ENCODE assay signal across 8 mouse cellular contexts in genomic region chr7:16895000-16895399, GRCm38 (mm10). TPM values are rescaled to one million over a fixed set of nuclear protein-coding genes. Genes with fewer than 3 reads are reported as not detected.
A peak's percentile ranks its signal among the peaks of the same experiment; 100 is the strongest.
DNase-seq lines count a peak whose midpoint lies in the region; ATAC-seq and TF ChIP-seq lines count a peak whose summit lies in the region.

No protein-coding gene starts in this region.

- no peak for TF ChIP-seq EP300 in heart, postnatal 0 days (IDR thresholded peaks at IDR 0.05; ENCODE audit: low read depth)

- no peak overlapping the region for H3K9ac ChIP-seq in heart, postnatal 0 days (replicated peaks; ENCODE audit: low read depth, low read length)

- H3K4me2 ChIP-seq in heart, postnatal 0 days (ENCODE audit: low read depth, low read length): peak overlapping the region; percentile 40; the same call in 1 of the 2 replicates

- H3K9me3 ChIP-seq in G1E (replicated peaks): no peaks in the 10 kb centered on the region
- H3K9me3 ChIP-seq in forebrain, embryonic 10.5 days: no peaks in the 10 kb centered on the region; the same call in 1 of the 2 replicates
- no peaks in the 10 kb centered on the region for H3K9me3 ChIP-seq in heart, postnatal 0 days (replicated peaks; ENCODE audit: control insufficient read depth, low read length)

- peak; percentile 70 for TF ChIP-seq CTCF in G1E (IDR thresholded peaks at IDR 0.05; ENCODE audit: low read depth, low read length)
- peak; percentile 84 for TF ChIP-seq CTCF in heart, postnatal 0 days (IDR thresholded peaks at IDR 0.05; ENCODE audit: low read depth)

- H3K4me3 ChIP-seq in G1E (ENCODE audit: low read depth, low read length): peak overlapping the region; percentile 42; the same call in 1 of the 2 replicates
- H3K4me3 ChIP-seq in forebrain, embryonic 10.5 days: peak overlapping the region; percentile 46
- 0 out of 2 replicates have a peak overlapping the region, but pooled peaks have one; percentile 14 for H3K4me3 ChIP-seq in heart, postnatal 0 days (ENCODE audit: low read depth, low read length)

- no peak; the same call in 1 of the 2 replicates for ATAC-seq in G1E (ENCODE audit: extremely low read depth, insufficient number of reproducible peaks, low FRiP score, poor library complexity, severe bottlenecking)
- ATAC-seq in heart, postnatal 0 days (ENCODE audit: insufficient read depth, low read depth): peak; percentile 24; the same call in 1 of the 2 replicates

- WGBS in forebrain, embryonic 10.5 days: under 1% methylated on average over 24 of the region's 24 CpGs
- WGBS in heart, postnatal 0 days: 0% methylated on average over 24 of the region's 24 CpGs

- peaks cover 52% of the 10 kb centered on the region for H3K27me3 ChIP-seq in G1E (ENCODE audit: insufficient read depth, low read length)
- H3K27me3 ChIP-seq in forebrain, embryonic 10.5 days (ENCODE audit: poor library complexity, severe bottlenecking): peaks cover 59% of the 10 kb centered on the region
- H3K27me3 ChIP-seq in heart, postnatal 0 days (ENCODE audit: control insufficient read depth, insufficient read depth, low read length): peaks cover 27% of the 10 kb centered on the region

- H3K4me1 ChIP-seq in G1E (ENCODE audit: insufficient read depth, low read depth, low read length): peaks cover 26% of the 10 kb centered on the region
- H3K4me1 ChIP-seq in forebrain, embryonic 10.5 days: peaks cover 58% of the 10 kb centered on the region
- H3K4me1 ChIP-seq in heart, postnatal 0 days (ENCODE audit: control insufficient read depth, insufficient read depth): no peaks in the 10 kb centered on the region; the same call in 1 of the 2 replicates

- no peaks in the 10 kb centered on the region for H3K36me3 ChIP-seq in G1E (replicated peaks)
- H3K36me3 ChIP-seq in forebrain, embryonic 10.5 days (replicated peaks): no peaks in the 10 kb centered on the region
- H3K36me3 ChIP-seq in heart, postnatal 0 days (replicated peaks; ENCODE audit: control insufficient read depth, insufficient read depth, low read length): no peaks in the 10 kb centered on the region

- H3K27ac ChIP-seq in forebrain, embryonic 10.5 days: peak overlapping the region; percentile 65
- no peak overlapping the region for H3K27ac ChIP-seq in heart, postnatal 0 days (ENCODE audit: low read depth)

- no peak for DNase-seq in G1E (ENCODE audit: low spot score)
- DNase-seq in c-Kit-positive CD71-negative TER-119-negative erythroid progenitor cells, embryonic 14.5 days (ENCODE audit: low read depth): peak; percentile 47
- DNase-seq in forebrain, embryonic 10.5 days (ENCODE audit: extremely low spot score, low spot score): peak; percentile 89
- DNase-seq in heart, postnatal 0 days (ENCODE audit: low spot score): peak; percentile 59
- peak; percentile 82 for DNase-seq in kidney, postnatal 14 days
- DNase-seq in lung, postnatal 14 days: peak; percentile 80
- peak; percentile 90 for DNase-seq in retina, postnatal 1 day
- DNase-seq in urinary bladder, postnatal 25 days (ENCODE audit: low spot score): peak; percentile 72

RNA-seq across cellular contexts. Expression of gene Gng8, which starts 3.4 kb away (rescaled TPM):
- total RNA-seq in G1E (2014; fragmentation: Nextera tagmentation) (not detected in 2 replicates), G1E (2017) (0.23 TPM in 1 of 2 replicates, not detected in the other)
- not detected in 2 replicates for polyA plus RNA-seq in G1E (2012)
- 5.5 and 6.6 TPM in 2 replicates for polyA plus RNA-seq in forebrain, embryonic 10.5 days (2016; fragmentation: Nextera tagmentation; extraction: Ambion mirVana)
- total RNA-seq in heart, postnatal 0 days (2014; rRNA removed; ENCODE audit: low replicate concordance): 0.27 and 4.0 TPM in 2 replicates
- polyA plus RNA-seq in heart, postnatal 0 days (2015; fragmentation: Nextera tagmentation; extraction: Ambion mirVana): 1.7 and 2.5 TPM in 2 replicates

RNA-seq across cellular contexts. Expression of gene Ptgir, which starts 11.3 kb away (rescaled TPM):
- total RNA-seq in G1E (2014; fragmentation: Nextera tagmentation): not detected in 2 replicates
- 3.1 and 3.5 TPM in 2 replicates for total RNA-seq in G1E (2017)
- polyA plus RNA-seq in G1E (2012): 0.05 and 0.07 TPM in 2 replicates
- polyA plus RNA-seq in forebrain, embryonic 10.5 days (2016; fragmentation: Nextera tagmentation; extraction: Ambion mirVana): 0.10 TPM in 2 replicates
- 0.58 and 2.3 TPM in 2 replicates for total RNA-seq in heart, postnatal 0 days (2014; rRNA removed; ENCODE audit: low replicate concordance)
- 1.1 and 1.2 TPM in 2 replicates for polyA plus RNA-seq in heart, postnatal 0 days (2015; fragmentation: Nextera tagmentation; extraction: Ambion mirVana)

RNA-seq across cellular contexts. Expression of gene Dact3, which starts 19.9 kb away (rescaled TPM):
- total RNA-seq in G1E (2014; fragmentation: Nextera tagmentation) (0.30 TPM in 1 of 2 replicates, not detected in the other), G1E (2017) (0.05 and 0.12 TPM in 2 replicates)
- polyA plus RNA-seq in G1E (2012): 0.28 and 0.30 TPM in 2 replicates
- polyA plus RNA-seq in forebrain, embryonic 10.5 days (2016; fragmentation: Nextera tagmentation; extraction: Ambion mirVana): 1.9 and 2.2 TPM in 2 replicates
- 63.9 and 69.6 TPM in 2 replicates for total RNA-seq in heart, postnatal 0 days (2014; rRNA removed; ENCODE audit: low replicate concordance)
- 3.8 TPM in 2 replicates for polyA plus RNA-seq in heart, postnatal 0 days (2015; fragmentation: Nextera tagmentation; extraction: Ambion mirVana)

RNA-seq across cellular contexts. Expression of gene Calm3, which starts 28.9 kb away (rescaled TPM):
- total RNA-seq in G1E (2014; fragmentation: Nextera tagmentation): 157 and 166 TPM in 2 replicates
- 313 and 344 TPM in 2 replicates for total RNA-seq in G1E (2017)
- polyA plus RNA-seq in G1E (2012): 792 and 815 TPM in 2 replicates
- polyA plus RNA-seq in forebrain, embryonic 10.5 days (2016; fragmentation: Nextera tagmentation; extraction: Ambion mirVana): 156 and 163 TPM in 2 replicates
- total RNA-seq in heart, postnatal 0 days (2014; rRNA removed; ENCODE audit: low replicate concordance): 342 and 417 TPM in 2 replicates
- polyA plus RNA-seq in heart, postnatal 0 days (2015; fragmentation: Nextera tagmentation; extraction: Ambion mirVana): 101 and 107 TPM in 2 replicates

RNA-seq across cellular contexts. Expression of gene Pnmal2, which starts 49.5 kb away (rescaled TPM):
- total RNA-seq in G1E (2014; fragmentation: Nextera tagmentation) (not detected in 2 replicates), G1E (2017) (0.06 and 0.22 TPM in 2 replicates)
- not detected in 2 replicates for polyA plus RNA-seq in G1E (2012)
- polyA plus RNA-seq in forebrain, embryonic 10.5 days (2016; fragmentation: Nextera tagmentation; extraction: Ambion mirVana): 4.3 and 6.8 TPM in 2 replicates
- 2.9 and 4.0 TPM in 2 replicates for total RNA-seq in heart, postnatal 0 days (2014; rRNA removed; ENCODE audit: low replicate concordance)
- polyA plus RNA-seq in heart, postnatal 0 days (2015; fragmentation: Nextera tagmentation; extraction: Ambion mirVana): 3.0 and 3.4 TPM in 2 replicates
